Mouse (Mus musculus) MEL (cell line): ENCODE results near the gene Vac14. TPM values are rescaled to one million over a fixed set of nuclear protein-coding genes. Genes with fewer than 3 reads are reported as not detected.

Experiments used
- DNase-seq: peaks from one replicate; pipeline ENCODE4 v3.0.0; 2011; ENCODE audit warnings: low read depth, low spot score
- H3K27ac ChIP-seq: 2 replicates; pipeline ENCODE4 v1.5.1; 2012; ENCODE audit warnings: low read depth, mild to moderate bottlenecking, control low read depth, low read length, moderate library complexity; ENCODE audit not compliant: control insufficient read depth
- H3K27me3 ChIP-seq, 2 experiments: fragments of 150-350 bp in 1 of 2; sonication (generic) in 1 of 2; 2 replicates each; pipeline ENCODE4 v1.6.1; 2012; ENCODE audit warnings: low read length in 2 of 2, mild to moderate bottlenecking in 2 of 2, improper control_type of control experiment in 1 of 2, moderate library complexity in 1 of 2; ENCODE audit not compliant: insufficient read depth in 2 of 2, control insufficient read depth in 1 of 2
- H3K36me3 ChIP-seq, 2 experiments: 2 replicates each; pipeline ENCODE4 v1.6.1; 2012 to 2014; ENCODE audit warnings: low read length in 2 of 2, improper control_type of control experiment in 1 of 2, inconsistent platforms in 1 of 2, mild to moderate bottlenecking in 1 of 2; ENCODE audit not compliant: insufficient read depth in 2 of 2, control insufficient read depth in 1 of 2
- H3K4me1 ChIP-seq, 2 experiments: fragments of 150-350 bp in 1 of 2; sonication (generic) in 1 of 2; 2 replicates each; pipeline ENCODE4 v1.6.1; 2012; ENCODE audit warnings: low read length in 2 of 2, improper control_type of control experiment in 1 of 2, mild to moderate bottlenecking in 1 of 2; ENCODE audit not compliant: insufficient read depth in 2 of 2, control insufficient read depth in 1 of 2
- H3K4me3 ChIP-seq, 2 experiments: fragments of 150-350 bp in 1 of 2; sonication (generic) in 1 of 2; 2 replicates each; pipeline ENCODE4 v1.5.1; 2012; ENCODE audit warnings: low read depth in 2 of 2, low read length in 2 of 2, mild to moderate bottlenecking in 2 of 2, moderate library complexity in 2 of 2, control low read depth in 1 of 2, improper control_type of control experiment in 1 of 2; ENCODE audit not compliant: control insufficient read depth in 1 of 2, insufficient read depth in 1 of 2
- H3K79me2 ChIP-seq: 2 replicates; pipeline ENCODE4 v1.6.1; 2012; ENCODE audit warnings: mild to moderate bottlenecking, low read length, moderate library complexity; ENCODE audit not compliant: control insufficient read depth, poor library complexity, insufficient read depth
- H3K9ac ChIP-seq: 2 replicates; pipeline ENCODE4 v1.6.1; 2012; ENCODE audit warnings: low read depth, mild to moderate bottlenecking, control low read depth, low read length, moderate library complexity; ENCODE audit not compliant: control insufficient read depth, poor library complexity, severe bottlenecking
- H3K9me3 ChIP-seq: fragments of 150-350 bp; sonication (generic); replicated peaks from 2 replicates; pipeline ENCODE4 v1.6.1; 2012; ENCODE audit warnings: mild to moderate bottlenecking, low read length, improper control_type of control experiment, moderate library complexity; ENCODE audit not compliant: insufficient read depth
- BHLHE40 ChIP-seq: IDR thresholded peaks from 2 replicates; pipeline ENCODE4 v1.6.1; 2012; ENCODE audit warnings: low read depth, mild to moderate bottlenecking, inconsistent platforms, low read length, improper control_type of control experiment, borderline replicate concordance
- CHD2 ChIP-seq: IDR thresholded peaks from 2 replicates; pipeline ENCODE4 v1.6.1; 2011; ENCODE audit warnings: low read length, improper control_type of control experiment
- ELF1 ChIP-seq: IDR thresholded peaks from 2 replicates; pipeline ENCODE4 v1.6.1; 2014; ENCODE audit warnings: low read depth, mild to moderate bottlenecking, inconsistent platforms, low read length, improper control_type of control experiment, moderate library complexity
- ETS1 ChIP-seq: IDR thresholded peaks from 2 replicates; pipeline ENCODE4 v1.6.1; 2012; ENCODE audit warnings: low read depth, mild to moderate bottlenecking, inconsistent platforms, low read length, improper control_type of control experiment, moderate library complexity
- JUND ChIP-seq: IDR thresholded peaks from 2 replicates; pipeline ENCODE4 v1.6.1; 2011; ENCODE audit warnings: low read depth, mild to moderate bottlenecking, improper control_type of control experiment, low read length
- MAX ChIP-seq: IDR thresholded peaks from 2 replicates; pipeline ENCODE4 v1.6.1; 2011; ENCODE audit warnings: low read length, improper control_type of control experiment
- MAZ ChIP-seq: IDR thresholded peaks from 2 replicates; pipeline ENCODE4 v1.6.1; 2012; ENCODE audit warnings: low read depth, mild to moderate bottlenecking, inconsistent platforms, low read length, improper control_type of control experiment
- MEF2A ChIP-seq: IDR thresholded peaks from 2 replicates; pipeline ENCODE4 v1.6.1; 2014; ENCODE audit warnings: low read depth, mild to moderate bottlenecking, inconsistent platforms, low read length, improper control_type of control experiment; ENCODE audit not compliant: poor library complexity, insufficient replicate concordance, severe bottlenecking; ENCODE audit errors: extremely low read depth
- MYB ChIP-seq: IDR thresholded peaks from 2 replicates; pipeline ENCODE4 v1.6.1; 2011; ENCODE audit warnings: mild to moderate bottlenecking, low read depth, low read length, improper control_type of control experiment
- MYC ChIP-seq: IDR thresholded peaks from 2 replicates; pipeline ENCODE4 v1.6.1; 2011; ENCODE audit warnings: low read depth, mild to moderate bottlenecking, low read length, improper control_type of control experiment, moderate library complexity
- NRF1 ChIP-seq: IDR thresholded peaks from 2 replicates; pipeline ENCODE4 v1.6.1; 2014; ENCODE audit warnings: low read depth, mild to moderate bottlenecking, inconsistent platforms, low read length, improper control_type of control experiment, moderate library complexity; ENCODE audit not compliant: poor library complexity, insufficient read depth, severe bottlenecking
- RAD21 ChIP-seq: IDR thresholded peaks from 2 replicates; pipeline ENCODE4 v1.6.1; 2011; ENCODE audit warnings: mild to moderate bottlenecking, low read depth, low read length, improper control_type of control experiment
- RCOR1 ChIP-seq: IDR thresholded peaks from 2 replicates; pipeline ENCODE4 v1.6.1; 2012; ENCODE audit warnings: low read depth, mild to moderate bottlenecking, inconsistent platforms, low read length, improper control_type of control experiment
- SIN3A ChIP-seq: IDR thresholded peaks from 2 replicates; pipeline ENCODE4 v1.6.1; 2012; ENCODE audit warnings: low read length, improper control_type of control experiment, inconsistent platforms
- SMC3 ChIP-seq: IDR thresholded peaks from 2 replicates; pipeline ENCODE4 v1.6.1; 2011; ENCODE audit warnings: low read depth, low read length, improper control_type of control experiment
- TAL1 ChIP-seq: IDR thresholded peaks from 2 replicates; pipeline ENCODE4 v1.6.1; 2012; ENCODE audit warnings: mild to moderate bottlenecking, inconsistent platforms, low read length, moderate library complexity, mixed read lengths
- ZMIZ1 ChIP-seq: IDR thresholded peaks from 2 replicates; pipeline ENCODE4 v1.6.1; 2012; ENCODE audit warnings: low read depth, mild to moderate bottlenecking, inconsistent platforms, low read length, improper control_type of control experiment, moderate library complexity
- ZNF384 ChIP-seq: IDR thresholded peaks from 2 replicates; pipeline ENCODE4 v1.6.1; 2012; ENCODE audit warnings: low read depth, mild to moderate bottlenecking, inconsistent platforms, low read length, improper control_type of control experiment
- polyA plus RNA-seq, 2 experiments: library from polyadenylated mRNA; stranded (reverse) in 1 of 2; unstranded in 1 of 2; fragments of >175 nt in 1 of 2; fragments of >200 nt in 1 of 2; gene quantifications; 2 replicates each; pipeline versions ENCODE4 v1.2.1 to v1.2.4; 2012; ENCODE audit warnings: low replicate concordance in 2 of 2, low read depth in 1 of 2; ENCODE audit not compliant: insufficient read length in 2 of 2, insufficient read depth in 1 of 2, missing spikeins in 1 of 2
- total RNA-seq: library from RNA; depleted of rRNA; stranded (reverse); fragments of 300-350 nt; gene quantifications from 2 replicates; pipeline ENCODE4 v1.2.3, GENCODE M21; 2012

Gene Vac14
- total and polyA plus RNA-seq, 3 experiments = 31.7 to 86.0 TPM; not detected in 1

DNA sequence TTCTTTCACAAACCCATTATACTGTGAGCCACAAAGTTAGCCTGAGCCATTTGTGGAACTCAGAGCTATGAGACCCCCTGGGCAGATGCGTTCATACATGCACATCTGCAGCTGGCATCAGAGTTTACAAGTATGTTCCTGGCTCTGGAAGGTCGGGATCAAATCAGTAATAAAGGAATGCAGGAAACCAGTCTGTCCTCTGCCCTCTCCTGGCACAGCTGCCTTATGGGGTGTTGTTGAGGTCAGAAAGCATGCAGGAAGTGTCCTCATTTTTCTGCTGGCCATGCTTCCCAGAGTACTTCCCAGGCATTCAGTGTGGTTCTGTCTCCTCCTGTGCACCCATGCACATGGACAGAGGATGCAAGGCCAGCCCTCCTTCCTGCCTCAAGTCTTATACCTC is 54.8 kb downstream of the Vac14 start:
- Histone ChIP-seq H3K27me3 (no peaks in the 10 kb centered on the region), H3K79me2 (no peaks in the 10 kb centered on the region), H3K9ac (no peak overlapping the region), H3K27ac (no peak overlapping the region), H3K4me3 (no peak overlapping the region), H3K4me1 (peaks cover 0 to 3% of the 10 kb centered on the region in 2 experiments; a peak in 2 of 4 replicates), H3K9me3 (no peaks in the 10 kb centered on the region), H3K36me3 (peaks cover 4 to 11% of the 10 kb centered on the region in 2 experiments)
- TF ChIP-seq MAZ (no peak), NRF1 (no peak), MAX (no peak), JUND (no peak), ZNF384 (no peak), SIN3A (no peak), MYC (no peak), MEF2A (no peak), ELF1 (no peak)
- DNase-seq = no peak

DNA sequence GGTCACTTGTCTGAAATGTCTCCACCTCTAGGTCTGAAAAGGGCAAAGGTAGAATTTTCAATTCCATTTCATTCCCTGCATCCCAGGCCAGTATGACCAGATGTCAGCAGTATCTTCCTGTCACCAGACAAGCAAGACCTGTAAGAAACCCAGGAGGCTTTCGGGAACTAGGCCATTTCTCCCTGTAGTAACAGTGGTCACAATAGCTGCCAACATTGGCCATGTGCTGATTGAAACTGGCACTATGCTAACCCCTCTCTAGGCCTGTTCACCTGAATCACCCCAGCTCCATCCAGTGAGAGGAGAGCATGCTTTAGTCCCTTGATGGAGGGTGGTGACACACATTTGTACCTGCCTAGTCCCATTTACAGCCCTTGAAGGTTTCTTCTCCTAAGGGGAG is 56.2 kb downstream of the Vac14 start:
- TF ChIP-seq CHD2 = no peak
- TF ChIP-seq RCOR1 = no peak
- TF ChIP-seq SMC3 = no peak
- no peak for TF ChIP-seq ETS1
- TF ChIP-seq ELF1 = no peak
- TF ChIP-seq MYB = no peak
- no peak for TF ChIP-seq JUND
- TF ChIP-seq BHLHE40 = no peak
- no peak for TF ChIP-seq RAD21
- no peak for TF ChIP-seq TAL1
- no peak for TF ChIP-seq ZMIZ1
- H3K9me3 ChIP-seq = no peaks in the 10 kb centered on the region
- H3K27me3 ChIP-seq = no peaks in the 10 kb centered on the region
- H3K4me3 ChIP-seq = no peak overlapping the region
- H3K27ac ChIP-seq = no peak overlapping the region
- no peak for DNase-seq
- peaks cover 2 to 7% of the 10 kb centered on the region in 2 experiments; a peak in 3 of 4 replicates for H3K36me3 ChIP-seq
- no peak overlapping the region for H3K9ac ChIP-seq
- no peaks in the 10 kb centered on the region for H3K79me2 ChIP-seq
- peaks cover 0 to under 1% of the 10 kb centered on the region in 2 experiments; a peak in 2 of 4 replicates for H3K4me1 ChIP-seq
